Mouse (Mus musculus) heart, embryonic 12.5 days (tissue): ENCODE measurements around the gene Ptprg. TPM values are rescaled to one million over a fixed set of nuclear protein-coding genes. Genes with fewer than 3 reads are reported as not detected.

Experiments used
- ATAC-seq: fragments of 200-750 bp; cut with Nextera tagmentation; 2 replicates; pipeline ENCODE4 v1.8.0; 2017; ENCODE audit warnings: moderate TSS enrichment, moderate library complexity; ENCODE audit not compliant: insufficient number of reproducible peaks, low FRiP score
- H3K27ac ChIP-seq: fragments of 300-500 bp; sonication (generic); 2 replicates; pipeline ENCODE4 v1.5.1; 2016; ENCODE audit warnings: mild to moderate bottlenecking, moderate library complexity; ENCODE audit not compliant: poor library complexity, severe bottlenecking
- H3K27me3 ChIP-seq: fragments of 300-500 bp; sonication (generic); replicated peaks from 2 replicates; pipeline ENCODE4 v1.6.1; 2016; ENCODE audit warnings: mild to moderate bottlenecking, moderate library complexity
- H3K36me3 ChIP-seq: fragments of 300-500 bp; sonication (generic); 2 replicates; pipeline ENCODE4 v1.6.1; 2016; ENCODE audit warnings: mild to moderate bottlenecking, moderate library complexity
- H3K4me1 ChIP-seq: fragments of 300-500 bp; sonication (generic); replicated peaks from 2 replicates; pipeline ENCODE4 v1.6.1; 2016; ENCODE audit warnings: mild to moderate bottlenecking
- H3K4me2 ChIP-seq: fragments of 300-500 bp; sonication (generic); 2 replicates; pipeline ENCODE4 v1.6.1; 2016; ENCODE audit warnings: mild to moderate bottlenecking, moderate library complexity
- H3K4me3 ChIP-seq: fragments of 300-500 bp; sonication (generic); 2 replicates; pipeline ENCODE4 v1.5.1; 2016; ENCODE audit warnings: mild to moderate bottlenecking
- H3K9ac ChIP-seq: fragments of 300-500 bp; sonication (generic); 2 replicates; pipeline ENCODE4 v1.6.1; 2016; ENCODE audit warnings: mild to moderate bottlenecking, moderate library complexity
- H3K9me3 ChIP-seq: fragments of 300-500 bp; sonication (generic); replicated peaks from 2 replicates; pipeline ENCODE4 v1.6.1; 2016; ENCODE audit warnings: mild to moderate bottlenecking, moderate library complexity
- WGBS: fragments of 180-500 bp; shearing (Covaris S2); methylation state at CpG from one replicate; pipeline ENCODE4 v1.1.7; 2016; 5-methylcytosine and 5-hydroxymethylcytosine counted together
- polyA plus RNA-seq: library from polyadenylated mRNA; unstranded; fragments of >200 nt; fragmentation: Nextera tagmentation; extraction: Ambion mirVana; gene quantifications from 2 replicates; pipeline ENCODE4 v1.2.1, GENCODE M21; 2016

Gene Ptprg
- polyA plus RNA-seq, 1 experiment from 2014 or later: 17.8 TPM

DNA sequence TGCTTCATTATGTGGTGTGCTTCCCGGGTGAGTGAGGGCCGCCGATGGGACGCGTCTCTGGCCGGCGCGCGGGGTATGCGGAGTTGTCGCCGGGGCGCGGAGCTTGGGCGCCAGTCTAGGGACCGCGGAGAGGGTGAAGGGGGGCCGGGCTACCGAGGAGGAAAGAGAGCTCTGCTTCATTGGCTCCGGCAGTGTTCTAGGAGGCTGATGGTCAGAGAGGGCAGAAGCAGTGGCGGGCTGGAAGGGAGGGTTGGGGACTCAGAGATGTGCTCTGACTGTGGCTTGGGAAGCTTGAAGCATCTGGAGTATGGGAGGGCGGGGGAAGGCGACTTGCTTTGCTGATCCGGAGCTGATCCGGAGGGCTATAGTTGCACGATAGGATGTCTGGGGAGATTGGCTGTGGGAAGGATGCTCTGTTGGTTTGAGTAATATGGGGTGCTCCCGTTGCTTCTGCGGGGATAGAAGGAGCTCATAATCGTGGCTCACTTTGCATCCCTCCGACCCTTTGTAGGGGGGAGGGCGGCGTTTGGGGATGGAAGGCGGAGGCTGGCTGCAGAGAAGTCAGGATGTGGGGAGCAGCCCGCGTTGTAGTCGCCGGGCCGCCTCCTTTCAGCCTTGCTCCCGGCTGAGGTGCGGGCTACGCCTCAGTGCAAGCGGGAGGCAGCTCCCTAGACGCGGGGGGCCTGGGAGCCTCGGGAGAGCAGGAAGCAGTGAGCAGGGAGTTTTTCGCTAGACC is 1.1 kb downstream of the Ptprg start:
- ATAC-seq: peak; percentile 31; the same call in 1 of the 2 replicates
- no peaks in the 10 kb centered on the region for H3K27me3 ChIP-seq

DNA sequence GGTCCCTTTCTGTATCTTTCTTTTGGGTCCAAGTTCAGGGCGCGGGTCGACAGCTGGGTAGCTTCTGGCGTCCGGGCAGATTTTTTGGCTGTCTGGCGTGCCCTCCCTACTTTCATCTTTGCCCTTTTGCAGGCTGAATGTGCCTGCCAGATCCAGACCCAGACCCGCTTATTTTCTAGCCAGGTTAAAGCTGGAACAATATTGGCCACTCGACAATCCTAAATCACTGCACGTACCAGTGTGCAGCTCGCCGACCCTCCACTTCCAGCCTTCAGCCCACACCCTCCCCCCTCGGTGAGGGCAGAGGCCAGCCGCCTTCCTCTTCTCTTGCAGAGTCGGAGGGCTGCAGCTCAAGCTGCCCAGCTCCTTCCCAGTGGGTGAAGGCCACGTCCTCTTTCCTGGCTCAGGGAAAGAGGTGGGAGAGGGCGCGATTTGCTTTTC is 1.7 kb downstream of the Ptprg start:
- H3K27me3 ChIP-seq: no peaks in the 10 kb centered on the region
- peak overlapping the region; percentile 99 for H3K4me2 ChIP-seq
- peaks cover 20% of the 10 kb centered on the region for H3K4me1 ChIP-seq
- H3K4me3 ChIP-seq: peak overlapping the region; percentile 75
- under 1% methylated on average over 17 of the region's 17 CpGs for WGBS
- peak overlapping the region; percentile 95; the same call in 1 of the 2 replicates for H3K27ac ChIP-seq
- ATAC-seq: no peak
- H3K9ac ChIP-seq: peak overlapping the region; percentile 91
- no peaks in the 10 kb centered on the region for H3K9me3 ChIP-seq
- no peaks in the 10 kb centered on the region for H3K36me3 ChIP-seq

More for the DNA sequence above, 1.1 kb downstream of the Ptprg start:
- Histone ChIP-seq H3K27ac (peak overlapping the region; percentile 95), H3K36me3 (no peaks in the 10 kb centered on the region), H3K4me1 (peaks cover 20% of the 10 kb centered on the region), H3K9me3 (no peaks in the 10 kb centered on the region), H3K9ac (peak overlapping the region; percentile 91), H3K4me2 (peak overlapping the region; percentile 99), H3K4me3 (peak overlapping the region; percentile 75)
- WGBS: under 1% methylated on average over 46 of the region's 46 CpGs

DNA sequence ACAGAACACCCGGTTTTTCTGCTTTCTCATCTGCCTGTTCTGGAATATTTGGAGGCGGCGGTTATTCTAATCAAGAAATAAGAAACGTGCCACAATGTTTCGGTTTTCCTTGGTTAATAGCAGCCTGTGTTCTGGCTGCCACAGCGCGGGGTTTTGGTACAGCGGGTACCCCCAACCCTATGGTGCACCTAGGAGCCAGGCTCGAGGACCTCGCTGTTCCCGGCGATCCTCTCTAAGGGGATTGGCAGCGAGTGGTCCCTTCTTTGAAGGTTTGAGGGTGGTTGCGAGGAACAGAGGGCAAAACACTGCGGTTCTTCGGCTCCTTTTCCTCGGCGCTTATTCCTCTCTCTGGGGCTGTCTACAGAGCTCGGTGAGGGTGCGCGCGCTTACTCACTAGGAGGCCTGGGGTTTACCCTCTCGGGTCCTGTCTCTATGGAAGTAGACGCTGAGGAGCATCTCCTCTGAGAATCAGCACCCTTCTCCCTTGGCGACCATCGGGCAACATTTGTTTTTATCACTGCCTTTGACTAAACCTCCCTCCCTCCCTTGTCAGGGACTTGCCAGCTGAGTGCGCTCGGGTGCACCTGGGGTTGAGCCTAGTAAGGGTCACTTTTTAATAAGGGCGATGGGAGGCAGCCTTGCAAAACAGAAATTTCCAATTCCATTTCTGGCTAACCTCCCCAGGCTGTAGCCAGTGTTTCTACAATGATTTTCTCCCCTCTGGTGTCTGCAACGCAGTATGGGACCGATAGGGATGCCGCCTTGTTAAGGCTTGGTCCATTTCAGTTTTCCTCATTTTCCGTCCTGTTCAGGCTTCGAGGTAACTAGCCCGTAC is 2.4 kb downstream of the Ptprg start:
- Histone ChIP-seq H3K27me3 (no peaks in the 10 kb centered on the region), H3K36me3 (no peaks in the 10 kb centered on the region), H3K9me3 (no peaks in the 10 kb centered on the region), H3K9ac (peak overlapping the region; percentile 91), H3K27ac (no peak overlapping the region), H3K4me3 (peak overlapping the region; percentile 75), H3K4me1 (peaks cover 22% of the 10 kb centered on the region), H3K4me2 (peak overlapping the region; percentile 99)
- under 1% methylated on average over 35 of the region's 35 CpGs for WGBS
- ATAC-seq: no peak

DNA sequence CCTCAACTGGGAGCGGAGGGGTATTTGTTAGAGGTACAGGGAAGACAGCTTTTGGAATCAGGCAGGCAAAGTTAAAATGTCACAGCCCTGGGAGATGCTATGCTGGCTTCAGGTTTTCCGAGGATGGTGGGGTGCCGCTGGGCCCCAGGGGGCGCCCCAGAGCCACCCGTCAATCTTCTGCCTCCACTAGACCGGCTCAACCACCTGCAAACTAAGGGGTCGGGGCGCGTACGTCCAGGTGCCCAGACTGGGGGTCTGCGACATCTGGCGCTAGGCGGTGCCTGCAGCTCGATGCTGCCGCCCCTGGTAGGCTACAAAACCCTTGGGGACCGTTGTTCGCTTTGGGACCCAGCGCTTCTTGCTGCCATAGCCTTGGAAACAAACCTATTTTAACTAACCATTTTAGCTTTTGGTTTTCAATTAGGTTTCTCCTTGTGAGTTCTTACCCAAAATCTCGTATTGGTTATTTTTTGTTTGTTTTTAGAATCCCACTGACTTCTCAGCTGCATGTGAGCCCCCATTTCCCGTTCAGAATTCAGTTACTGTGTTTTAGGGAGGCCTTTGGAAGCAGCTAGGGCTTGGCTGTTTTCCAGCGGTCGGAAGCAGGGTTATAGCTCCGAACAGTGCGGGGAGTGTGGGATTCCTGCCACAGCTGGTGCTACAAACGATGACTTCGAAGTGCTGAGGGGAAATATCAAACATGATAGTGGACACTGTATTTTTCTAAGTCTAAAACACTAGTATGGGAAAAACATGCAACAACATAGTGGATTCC is 3.2 kb downstream of the Ptprg start:
- no peaks in the 10 kb centered on the region for H3K36me3 ChIP-seq

DNA sequence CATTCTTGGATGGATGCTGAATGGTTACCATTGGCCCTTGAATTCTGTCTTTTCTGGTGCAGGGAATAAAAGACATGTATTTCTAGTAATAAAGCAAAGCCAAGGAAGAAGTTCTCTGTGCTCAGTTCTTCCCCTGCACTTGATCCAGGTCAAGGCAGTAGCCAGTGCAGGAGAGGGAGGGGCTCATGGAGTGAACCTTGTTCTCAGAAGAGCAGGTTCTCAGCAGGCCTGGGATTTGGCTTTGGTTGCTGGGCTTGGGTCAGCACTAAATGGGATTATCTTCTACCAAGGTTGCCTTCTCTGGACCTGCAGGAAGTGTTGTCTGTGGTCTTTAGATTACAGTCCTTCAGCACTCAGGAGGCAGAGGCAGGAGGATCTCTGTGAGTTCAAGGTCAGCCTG is 5.2 kb downstream of the Ptprg start:
- Histone ChIP-seq H3K4me1 (peaks cover 24% of the 10 kb centered on the region), H3K27ac (no peak overlapping the region), H3K36me3 (no peaks in the 10 kb centered on the region), H3K9me3 (no peaks in the 10 kb centered on the region), H3K9ac (no peak overlapping the region), H3K4me3 (no peak overlapping the region), H3K4me2 (no peak overlapping the region), H3K27me3 (no peaks in the 10 kb centered on the region)
- ATAC-seq: no peak

More for the DNA sequence above, 3.2 kb downstream of the Ptprg start:
- no peak for ATAC-seq
- Histone ChIP-seq H3K4me1 (peaks cover 28% of the 10 kb centered on the region), H3K4me2 (peak overlapping the region; percentile 99), H3K4me3 (peak overlapping the region; percentile 75), H3K9me3 (no peaks in the 10 kb centered on the region), H3K27ac (no peak overlapping the region), H3K9ac (peak overlapping the region; percentile 91), H3K27me3 (no peaks in the 10 kb centered on the region)
- 7% methylated on average over 26 of the region's 26 CpGs for WGBS

DNA sequence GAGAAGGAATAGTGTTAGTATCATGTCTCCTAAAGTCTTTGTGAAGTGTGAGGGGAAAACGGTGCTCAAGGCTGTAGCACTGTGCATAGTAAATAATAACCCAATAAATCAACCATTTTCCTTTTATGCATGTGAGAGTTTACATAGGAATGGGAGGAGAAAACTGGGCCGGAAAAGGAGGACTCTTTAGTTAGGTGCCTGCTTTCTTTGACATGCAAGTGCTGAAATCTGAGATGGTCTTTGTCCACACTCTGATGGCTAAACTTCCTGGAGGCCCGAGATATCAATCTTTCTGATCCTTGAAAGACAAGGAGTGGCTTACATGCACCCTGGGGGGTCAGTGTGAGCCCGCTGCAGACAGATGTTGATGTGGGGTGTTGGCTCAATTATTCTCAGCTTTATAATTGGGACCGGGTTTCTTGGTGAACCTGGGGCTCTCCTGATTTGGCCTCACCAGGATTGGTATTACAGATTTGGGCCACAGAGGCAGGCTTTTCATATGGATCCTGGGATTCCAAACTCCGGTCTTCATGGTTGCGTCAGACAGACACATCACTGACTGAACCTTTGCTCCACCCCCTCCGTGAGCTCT is 7.4 kb downstream of the Ptprg start:
- no peak for ATAC-seq
- 62% methylated on average over 8 of the region's 8 CpGs for WGBS
- H3K36me3 ChIP-seq: no peaks in the 10 kb centered on the region
- H3K27me3 ChIP-seq: no peaks in the 10 kb centered on the region
- H3K4me3 ChIP-seq: no peak overlapping the region
- peaks cover 26% of the 10 kb centered on the region for H3K4me1 ChIP-seq
- no peak overlapping the region for H3K9ac ChIP-seq
- H3K4me2 ChIP-seq: no peak overlapping the region
- no peak overlapping the region for H3K27ac ChIP-seq
- H3K9me3 ChIP-seq: no peaks in the 10 kb centered on the region

DNA sequence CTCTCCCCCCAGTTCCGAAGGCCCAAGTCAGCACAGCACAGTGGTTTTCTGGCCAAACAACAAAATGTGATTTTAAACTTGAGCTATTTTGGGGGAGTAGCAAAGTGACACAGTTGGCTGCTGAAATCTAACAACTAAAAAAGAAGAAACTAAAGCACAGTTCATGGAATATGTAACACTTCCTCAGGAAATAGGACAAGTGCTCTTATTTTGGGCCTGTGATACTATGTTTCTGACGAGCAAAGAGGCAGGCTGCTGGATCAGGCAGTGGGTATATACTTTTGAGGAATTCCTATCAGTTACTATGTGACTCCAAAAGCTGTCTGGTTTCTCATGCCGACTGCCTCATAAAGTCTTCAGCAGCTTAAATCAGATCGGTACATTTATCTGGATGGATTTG is 8.1 kb downstream of the Ptprg start:
- Histone ChIP-seq H3K4me2 (no peak overlapping the region), H3K4me3 (no peak overlapping the region), H3K27me3 (no peaks in the 10 kb centered on the region), H3K9ac (no peak overlapping the region), H3K9me3 (no peaks in the 10 kb centered on the region), H3K27ac (no peak overlapping the region), H3K4me1 (peaks cover 20% of the 10 kb centered on the region), H3K36me3 (no peaks in the 10 kb centered on the region)
- no peak for ATAC-seq
- 74% methylated on average over 4 of the region's 4 CpGs for WGBS

DNA sequence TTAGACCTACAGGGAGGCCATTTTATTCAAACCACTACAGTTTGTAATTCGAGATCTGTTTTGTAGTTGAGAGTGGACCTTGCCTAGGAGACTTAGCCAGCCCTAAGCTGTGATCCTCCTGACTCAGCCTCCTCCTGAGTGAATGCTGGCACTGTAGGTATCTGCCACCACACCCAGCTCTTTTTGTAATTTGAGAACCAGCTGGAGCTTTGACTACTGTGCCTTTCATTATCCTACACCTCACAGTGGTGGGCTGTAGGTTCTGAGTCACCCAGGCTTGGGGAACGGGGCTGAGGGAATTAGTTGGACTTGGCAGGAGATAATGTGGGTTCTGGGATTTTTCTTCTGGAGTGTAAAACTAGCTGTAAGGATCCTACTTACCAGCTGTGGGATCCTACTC is 9.5 kb downstream of the Ptprg start:
- Histone ChIP-seq H3K36me3 (no peaks in the 10 kb centered on the region), H3K9me3 (no peaks in the 10 kb centered on the region), H3K9ac (no peak overlapping the region), H3K27ac (no peak overlapping the region), H3K4me1 (peaks cover 12% of the 10 kb centered on the region), H3K27me3 (no peaks in the 10 kb centered on the region), H3K4me3 (no peak overlapping the region), H3K4me2 (no peak overlapping the region)
- 76% methylated on average over 2 of the region's 2 CpGs for WGBS
- no peak for ATAC-seq

DNA sequence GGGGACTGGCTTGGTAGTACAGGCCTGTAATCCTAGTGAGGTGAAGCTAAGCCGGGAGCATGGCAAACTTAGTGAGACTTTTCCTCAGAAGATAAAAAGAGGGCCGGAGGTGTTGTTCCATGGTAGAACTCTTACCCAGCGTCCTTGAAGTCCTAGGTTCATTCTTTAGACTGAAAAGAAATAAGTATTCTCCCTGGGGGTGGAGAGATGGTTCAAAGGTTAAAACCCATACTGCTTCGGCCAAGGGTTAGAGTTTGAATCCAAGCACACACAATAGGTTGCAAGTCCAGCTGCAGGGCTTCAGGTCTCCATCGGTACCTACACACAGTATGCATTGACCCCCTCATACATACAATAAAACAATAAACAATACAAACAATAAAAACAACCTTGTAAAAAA is 10.3 kb downstream of the Ptprg start:
- H3K4me2 ChIP-seq: no peak overlapping the region
- no peak overlapping the region for H3K27ac ChIP-seq
- H3K9me3 ChIP-seq: no peaks in the 10 kb centered on the region; the same call in 1 of the 2 replicates
- H3K36me3 ChIP-seq: no peaks in the 10 kb centered on the region
- no peak overlapping the region for H3K4me3 ChIP-seq
- H3K4me1 ChIP-seq: peaks cover 12% of the 10 kb centered on the region
- 85% methylated on average over 5 of the region's 5 CpGs for WGBS
- no peaks in the 10 kb centered on the region for H3K27me3 ChIP-seq
- no peak overlapping the region for H3K9ac ChIP-seq
- ATAC-seq: no peak

DNA sequence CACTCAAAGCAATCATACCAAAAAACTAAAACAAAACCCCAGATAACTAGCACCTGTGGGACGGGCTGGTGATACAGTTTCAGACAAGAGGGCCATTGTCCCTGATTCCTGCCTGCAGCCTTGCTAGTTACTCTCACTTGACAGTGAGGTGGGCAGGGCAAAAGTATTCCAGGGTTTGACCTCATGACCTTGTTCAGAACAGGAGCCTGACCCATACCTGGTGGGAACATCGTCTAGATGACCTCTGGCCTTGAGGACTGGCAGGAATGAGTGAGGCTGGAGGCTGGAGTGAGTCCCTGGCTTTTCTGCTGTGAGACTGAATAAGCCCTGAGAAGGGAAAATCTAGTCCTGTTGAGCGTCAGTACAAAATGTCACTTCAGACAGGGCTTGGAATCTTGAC is 11.1 kb downstream of the Ptprg start:
- ATAC-seq: no peak
- 50% methylated on average over 3 of the region's 3 CpGs for WGBS
- peaks cover 12% of the 10 kb centered on the region for H3K4me1 ChIP-seq
- no peak overlapping the region for H3K9ac ChIP-seq
- no peaks in the 10 kb centered on the region for H3K27me3 ChIP-seq
- no peak overlapping the region for H3K4me2 ChIP-seq
- no peaks in the 10 kb centered on the region for H3K36me3 ChIP-seq
- H3K27ac ChIP-seq: no peak overlapping the region
- H3K4me3 ChIP-seq: no peak overlapping the region
- H3K9me3 ChIP-seq: no peaks in the 10 kb centered on the region; the same call in 1 of the 2 replicates
